Mouse (Mus musculus) mouse trophoblast stem cell (cell line): ENCODE results near the gene Tmem116.

Experiments used
- in situ Hi-C, 2 experiments: fragments of 300-500 bp; cut with MseI, MboI; formaldehyde crosslinking; loops; 2 replicates in 1 of 2; 3 replicates in 1 of 2; pipeline ENCODE4 v1.15.1; 2025

Gene Tmem116

GRCm38 (mm10) chr5:121451644-121452025, at the start of gene Tmem116:
Gene Tmem116, plus strand, starts transcription at chr5:121451893.
- in situ Hi-C loops = no loop called here

GRCm38 (mm10) chr5:121407856-121408255, 43.8 kb upstream of the Tmem116 start:
- in situ Hi-C loops = no loop called here

- in situ Hi-C loops = no loop called here
Observed at GRCm38 (mm10) chr5:121410975-121411374, 40.7 kb upstream of the Tmem116 start.

GRCm38 (mm10) chr5:121420721-121421120, 31.0 kb upstream of the Tmem116 start:
- in situ Hi-C loops = no loop called here

DNA sequence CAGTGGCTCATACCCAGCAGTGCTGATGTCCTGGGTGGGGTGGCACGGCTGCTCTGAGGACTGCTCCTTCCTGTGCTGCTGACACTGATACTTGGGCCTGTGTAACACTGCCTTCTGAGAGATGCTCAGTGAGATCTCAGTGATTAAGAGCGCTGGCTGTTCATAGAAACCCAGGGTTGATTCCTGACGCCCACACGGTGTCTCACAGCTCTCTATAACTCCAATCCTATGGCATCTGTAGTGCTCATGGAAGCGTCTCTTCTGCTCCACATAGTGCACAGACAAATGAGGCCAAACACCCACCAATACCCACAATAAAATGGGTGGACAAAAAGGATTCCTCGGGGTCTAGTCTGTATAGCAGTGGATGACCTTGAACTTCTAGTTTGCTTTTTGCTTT, 28.9 kb upstream of the Tmem116 start:
- in situ Hi-C loops = no loop called here

DNA sequence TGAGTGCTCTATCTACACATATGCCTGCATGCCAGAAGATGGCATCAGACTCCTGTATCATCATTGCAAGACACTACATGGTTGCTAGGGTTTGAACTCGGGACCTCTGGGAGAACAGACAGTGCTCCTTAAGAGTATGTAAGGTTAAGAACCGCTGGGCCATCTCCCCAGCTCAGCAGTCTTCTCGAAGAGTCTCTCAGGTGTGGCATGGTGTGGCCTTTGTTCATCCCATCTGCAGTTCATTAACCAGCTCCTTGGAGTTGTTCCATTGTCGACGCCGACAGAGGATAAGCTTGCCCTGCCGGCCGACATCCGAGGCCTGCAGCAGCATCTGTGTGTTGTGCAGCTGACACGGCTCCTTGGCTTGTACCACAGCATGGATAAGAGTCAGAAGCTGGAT, 28.4 kb upstream of the Tmem116 start:
- in situ Hi-C loops = no loop called here

DNA sequence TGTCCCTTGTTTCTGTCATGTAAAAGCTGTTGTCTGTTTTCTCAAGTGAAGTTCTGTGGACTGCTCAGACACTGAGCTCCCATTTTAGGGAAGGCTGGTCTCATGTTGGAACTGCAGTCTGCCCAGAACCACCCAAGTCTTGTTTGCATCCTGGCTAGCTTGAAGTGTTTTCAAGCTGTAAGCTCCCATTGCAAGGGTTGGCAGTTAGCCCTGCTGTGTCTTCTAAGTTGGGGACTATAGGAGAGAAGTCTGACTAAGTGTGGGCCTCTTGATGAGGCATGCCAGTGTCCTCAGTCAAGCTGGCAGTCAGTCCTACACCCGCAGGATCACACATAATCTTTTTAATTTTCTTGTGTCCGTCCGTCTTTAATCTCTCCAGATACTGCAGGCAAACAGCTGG, 22.7 kb upstream of the Tmem116 start:
- in situ Hi-C loops = no loop called here

DNA sequence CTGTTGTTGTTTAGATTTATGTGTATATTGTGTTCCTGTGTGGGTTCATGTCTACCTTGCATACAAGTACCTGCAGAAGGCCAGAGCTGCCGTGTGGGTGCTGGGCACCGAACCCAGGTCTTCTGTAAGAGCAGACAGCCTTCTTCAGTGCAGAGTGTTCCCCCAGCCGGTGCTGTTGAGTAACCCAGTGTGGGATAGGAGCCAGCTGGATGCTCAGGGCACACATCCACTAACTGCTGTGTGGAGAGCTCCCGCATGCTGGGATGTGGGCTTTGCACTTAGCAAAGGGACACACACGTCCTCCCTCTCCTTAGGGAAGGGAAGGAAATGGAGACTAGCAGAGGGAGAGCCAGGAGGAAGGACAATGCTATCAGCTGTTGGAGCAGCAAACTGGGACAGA, 13.6 kb upstream of the Tmem116 start:
- in situ Hi-C loops = no loop called here

GRCm38 (mm10) chr5:121438756-121439155, 12.9 kb upstream of the Tmem116 start:
- in situ Hi-C loops = no loop called here

GRCm38 (mm10) chr5:121443548-121443947, 8.1 kb upstream of the Tmem116 start:
- in situ Hi-C loops = no loop called here

DNA sequence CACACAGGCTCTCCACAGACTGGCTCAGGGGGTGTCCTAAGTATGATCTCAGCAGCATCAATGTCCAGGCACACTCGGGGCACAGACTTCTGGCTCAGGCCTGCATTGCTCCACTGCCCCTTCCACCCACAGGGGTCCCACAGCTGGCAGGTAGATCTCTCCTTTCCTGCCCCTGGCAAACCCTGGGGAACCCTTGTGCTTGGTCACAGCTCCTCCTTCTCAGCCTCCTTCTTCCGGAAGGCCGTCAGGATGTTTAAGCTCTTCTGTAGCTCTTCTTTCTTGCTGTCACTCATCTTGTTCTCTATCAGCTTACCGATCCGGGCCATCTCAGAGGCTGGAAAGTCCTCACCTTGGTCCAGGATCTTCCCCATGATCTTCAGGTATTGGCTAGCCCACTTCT, 6.8 kb upstream of the Tmem116 start:
- in situ Hi-C loops = no loop called here

DNA sequence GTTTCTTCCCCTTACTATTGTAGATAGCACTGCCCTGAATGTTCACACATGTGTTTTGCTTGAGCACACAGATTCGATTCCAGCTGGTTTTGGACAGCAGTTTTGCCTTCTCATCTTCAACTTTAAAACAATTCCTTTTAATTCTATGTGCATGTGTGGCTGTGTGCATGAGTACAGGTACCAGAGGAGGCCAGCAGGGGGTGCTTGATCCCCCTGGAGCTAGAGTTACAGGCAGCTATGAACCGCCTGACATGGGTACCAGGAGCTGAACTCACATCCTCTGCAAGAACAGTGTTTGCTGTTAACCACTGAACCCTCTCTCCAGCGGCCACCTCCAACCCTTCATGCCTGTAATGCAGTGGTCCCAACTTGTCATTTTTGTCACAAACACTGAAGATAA, 3.2 kb upstream of the Tmem116 start:
- in situ Hi-C loops = no loop called here

DNA sequence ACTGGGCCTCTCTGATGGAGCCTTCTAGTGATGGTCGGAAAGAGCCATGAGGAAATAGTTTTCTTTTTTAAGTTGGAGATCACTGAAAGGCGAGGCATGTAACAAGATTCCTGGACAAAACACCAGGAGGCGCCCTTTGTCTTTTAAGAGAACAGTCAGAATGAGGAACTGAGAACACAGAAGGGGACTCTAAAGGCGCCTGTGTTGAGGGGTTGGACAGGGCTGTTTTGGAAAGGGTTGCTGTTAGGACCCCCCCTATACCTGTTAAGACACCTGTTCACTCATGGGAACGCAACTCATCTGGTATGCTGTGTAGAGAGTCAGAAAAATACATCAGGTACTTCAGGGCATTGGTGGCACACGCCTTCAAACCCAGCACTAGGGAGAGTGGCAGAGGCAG, 1.7 kb upstream of the Tmem116 start:
- in situ Hi-C loops = no loop called here

DNA sequence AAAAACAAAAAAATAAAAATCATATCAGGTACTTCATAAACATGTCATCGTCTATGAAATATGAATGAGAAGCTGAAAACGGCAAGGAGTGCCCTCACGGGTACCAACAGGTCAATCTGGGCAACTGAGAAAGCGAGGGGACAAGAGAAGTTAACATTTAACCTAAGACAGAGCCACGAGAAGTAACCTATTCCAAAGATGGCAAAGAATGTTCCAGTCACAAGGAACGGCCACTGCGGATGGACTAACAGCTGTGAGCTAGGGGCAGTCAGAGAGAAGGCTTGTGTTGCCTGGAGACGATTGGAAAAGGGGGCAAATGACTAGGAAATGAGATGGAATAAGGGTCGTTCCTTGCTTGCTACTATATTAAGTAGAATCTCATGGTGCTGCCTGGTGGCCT, 1.2 kb upstream of the Tmem116 start:
- in situ Hi-C loops = no loop called here

DNA sequence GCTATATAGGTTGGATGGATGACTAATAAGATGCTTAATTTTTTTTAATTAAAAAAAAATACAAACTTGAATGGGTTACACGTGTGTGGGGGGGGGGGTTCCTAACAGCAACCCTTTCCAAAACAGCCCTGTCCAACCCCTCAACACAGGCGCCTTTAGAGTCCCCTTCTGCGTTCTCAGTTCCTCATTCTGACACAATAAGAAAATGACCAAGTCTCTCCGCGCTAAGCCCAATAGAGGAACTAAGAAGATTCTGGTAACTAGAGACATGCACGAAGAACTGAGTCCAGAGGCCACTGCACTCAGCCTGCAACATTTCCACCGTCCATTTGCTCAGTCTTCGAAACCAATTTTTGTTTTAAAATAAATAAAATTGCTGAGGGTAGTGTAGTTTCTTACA, 490 bp upstream of the Tmem116 start:
- in situ Hi-C loops = no loop called here

- in situ Hi-C loops = no loop called here
Observed at GRCm38 (mm10) chr5:121452026-121452869, 555 bp downstream of the Tmem116 start, which contains the start of gene Erp29. Gene Erp29, minus strand, starts transcription at chr5:121452506.

- in situ Hi-C loops = no loop called here
Observed at GRCm38 (mm10) chr5:121452906-121453305, 1.2 kb downstream of the Tmem116 start.

- in situ Hi-C loops = no loop called here
Observed at GRCm38 (mm10) chr5:121453743-121454502, 2.2 kb downstream of the Tmem116 start.

- in situ Hi-C loops = no loop called here
Observed at GRCm38 (mm10) chr5:121454503-121454782, 2.8 kb downstream of the Tmem116 start.

GRCm38 (mm10) chr5:121455510-121456265, 4.0 kb downstream of the Tmem116 start:
- in situ Hi-C loops = no loop called here

GRCm38 (mm10) chr5:121461339-121462170, 9.9 kb downstream of the Tmem116 start:
- in situ Hi-C loops = no loop called here

DNA sequence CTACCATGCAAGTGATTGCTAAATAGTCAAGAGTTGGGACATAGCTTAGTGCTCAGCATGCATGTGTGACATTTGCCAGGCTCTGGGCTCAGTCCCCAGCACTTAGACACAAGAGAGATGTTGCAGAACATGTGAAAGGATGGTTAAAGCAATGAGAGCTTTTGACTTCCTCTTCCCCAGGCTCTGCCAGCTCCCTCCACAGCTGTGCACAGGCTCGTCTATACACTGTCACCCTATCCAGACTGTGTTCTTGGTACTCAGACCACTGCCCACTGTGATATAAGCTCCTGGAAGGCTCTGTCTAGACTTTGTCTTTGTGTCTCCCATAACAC, 10.4 kb downstream of the Tmem116 start:
- in situ Hi-C loops = no loop called here
